Mouse (Mus musculus) T-cell, adult 2 months (primary cell): Measurements from ENCODE around the gene Ecd.
A peak's percentile ranks its signal among the peaks of the same experiment; 100 is the strongest.
"Not testable (repeated sequence)": the region's sequence is repeated elsewhere in the genome, so short reads cannot be mapped to it uniquely, and the experiment has no call there.

Experiments used
- DNase-seq: peaks from one replicate; pipeline ENCODE4 v3.0.0; 2022; ENCODE audit warnings: low spot score

Gene Ecd

DNA sequence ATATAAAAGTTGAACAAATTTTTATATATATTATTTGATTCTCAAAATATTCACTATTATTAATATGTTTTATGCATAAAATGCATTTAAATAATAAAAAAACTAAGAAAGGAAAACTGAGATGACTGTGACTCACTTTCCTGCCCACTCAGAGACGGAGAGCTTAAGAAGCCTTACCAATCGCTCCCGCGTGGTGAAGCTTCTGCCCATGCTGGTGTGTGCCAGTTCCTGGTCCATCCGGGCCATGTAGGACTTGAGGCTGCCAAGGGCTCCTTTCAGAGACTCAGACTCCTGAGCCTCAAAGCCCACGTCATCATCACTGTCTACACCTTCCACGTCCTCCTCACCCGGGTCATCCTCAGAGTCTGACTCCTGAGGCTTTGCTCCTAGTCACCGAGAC, 23.7 kb downstream of the Ecd start:
- no peak for DNase-seq

DNA sequence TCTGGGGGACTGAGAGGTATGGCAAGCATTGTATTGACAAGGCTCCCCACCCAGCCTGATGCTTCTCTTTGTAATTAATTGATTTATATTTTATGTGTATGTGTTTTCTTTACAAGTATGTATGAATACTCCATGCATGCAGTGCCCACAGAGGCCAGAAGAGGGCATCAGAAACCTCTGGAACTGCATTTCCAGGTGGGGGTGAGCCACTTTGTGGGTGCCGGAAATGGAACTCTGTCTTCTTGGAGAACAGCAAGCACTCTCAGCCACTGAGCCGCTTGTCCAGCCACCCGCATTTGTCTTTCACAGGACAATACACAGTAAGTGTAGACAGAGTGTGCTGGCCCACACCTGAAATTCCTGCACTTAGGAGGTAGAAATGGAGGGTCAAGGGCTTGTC, 28.5 kb downstream of the Ecd start:
- peak; percentile 19 for DNase-seq

GRCm38 (mm10) chr14:20315137-20315536, 32.8 kb downstream of the Ecd start:
- DNase-seq, result no peak

DNA sequence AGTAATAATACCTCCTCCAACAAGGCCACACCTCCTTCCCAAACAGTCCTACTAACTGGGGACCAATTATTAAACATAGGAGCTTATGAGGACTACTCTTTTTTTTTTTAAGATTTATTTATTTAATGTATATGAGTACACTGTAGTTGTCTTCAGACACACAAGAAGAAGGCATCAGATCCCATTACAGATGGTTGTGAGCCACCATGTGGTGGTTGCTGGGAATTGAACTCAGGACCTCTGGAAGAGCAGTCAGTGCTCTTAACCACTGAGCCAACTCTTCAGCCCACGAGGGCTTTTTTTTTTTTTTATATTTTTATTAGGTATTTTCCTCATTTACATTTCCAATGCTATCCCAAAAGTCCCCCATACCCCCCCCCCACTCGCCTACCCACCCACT, 42.8 kb downstream of the Ecd start:
- DNase-seq, result not testable (repeated sequence)

GRCm38 (mm10) chr14:20298131-20298530, 49.8 kb downstream of the Ecd start:
- DNase-seq, result no peak

GRCm38 (mm10) chr14:20297616-20298015, 50.3 kb downstream of the Ecd start:
- DNase-seq, result no peak

GRCm38 (mm10) chr14:20294947-20295346, 53.0 kb downstream of the Ecd start:
- no peak for DNase-seq

DNA sequence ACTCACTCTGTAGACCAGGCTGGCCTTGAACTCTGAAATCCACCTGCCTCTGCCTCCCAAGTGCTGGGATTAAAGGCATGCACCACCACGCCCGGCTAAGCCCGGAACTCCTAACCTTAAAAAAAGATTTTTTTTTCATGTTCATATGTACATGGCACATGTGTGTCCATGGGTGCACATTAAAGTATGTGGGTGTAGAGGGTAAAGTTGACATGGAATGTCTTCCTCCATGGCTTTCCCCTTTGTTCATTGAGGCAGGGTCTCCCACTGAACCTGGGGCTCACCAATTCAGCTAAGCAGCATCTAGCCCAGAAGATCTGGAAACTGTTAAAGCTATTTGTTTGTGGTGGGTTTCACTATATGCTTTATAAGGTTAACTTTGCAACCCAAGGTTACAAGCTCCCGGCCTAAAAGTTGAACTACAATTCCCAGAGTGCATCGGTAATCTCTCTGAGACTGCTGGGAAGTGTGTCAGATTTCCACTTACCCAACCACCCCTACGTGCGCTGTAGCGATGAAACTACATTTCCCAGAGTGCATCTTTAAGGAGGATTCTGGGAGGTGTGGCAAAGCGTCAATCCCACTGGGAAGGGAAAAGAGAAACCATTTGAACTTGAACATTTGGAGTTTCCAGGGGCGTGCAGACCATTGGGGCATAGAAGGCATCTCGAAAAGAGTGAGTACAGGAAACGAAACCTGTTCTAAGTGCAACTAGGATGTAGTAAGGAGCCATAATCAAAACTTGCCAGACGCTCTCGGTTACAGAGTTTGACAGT, 53.6 kb downstream of the Ecd start, which contains the start of gene Nudt13:
Gene Nudt13, plus strand, starts transcription at position 581 of the 776 bp plus-strand sequence.
- peak; percentile 80 for DNase-seq

DNA sequence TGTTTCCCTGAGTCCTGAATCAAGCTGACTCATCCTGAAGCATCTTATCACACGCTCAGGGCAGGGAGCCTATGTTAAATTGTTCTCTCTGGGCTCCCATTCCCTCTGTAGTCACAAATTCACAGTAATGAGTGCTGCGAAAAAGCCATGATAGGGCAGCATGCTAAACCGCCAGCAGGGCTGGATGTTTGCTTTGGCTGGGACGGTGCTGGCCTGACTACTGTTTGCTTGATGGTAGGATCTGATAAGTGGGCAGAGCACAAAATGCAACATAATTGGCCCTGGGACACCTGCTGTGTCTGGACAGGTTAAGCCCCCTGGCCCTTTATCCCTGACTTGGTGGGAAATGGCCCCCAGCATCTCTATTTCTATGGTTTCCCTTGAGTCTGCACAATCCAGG, 56.5 kb downstream of the Ecd start:
- no peak for DNase-seq
